Mouse (Mus musculus) MEL (cell line): ENCODE measurements around the gene Ttll11. TPM values are rescaled to one million over a fixed set of nuclear protein-coding genes. Genes with fewer than 3 reads are reported as not detected.

Experiments
- DNase-seq: peaks from one replicate; pipeline ENCODE4 v3.0.0; 2011; ENCODE audit warnings: low read depth, low spot score
- H3K27ac ChIP-seq: 2 replicates; pipeline ENCODE4 v1.5.1; 2012; ENCODE audit warnings: low read depth, mild to moderate bottlenecking, control low read depth, low read length, moderate library complexity; ENCODE audit not compliant: control insufficient read depth
- H3K27me3 ChIP-seq, 2 experiments: fragments of 150-350 bp in 1 of 2; sonication (generic) in 1 of 2; 2 replicates each; pipeline ENCODE4 v1.6.1; 2012; ENCODE audit warnings: low read length in 2 of 2, mild to moderate bottlenecking in 2 of 2, improper control_type of control experiment in 1 of 2, moderate library complexity in 1 of 2; ENCODE audit not compliant: insufficient read depth in 2 of 2, control insufficient read depth in 1 of 2
- H3K36me3 ChIP-seq, 2 experiments: 2 replicates each; pipeline ENCODE4 v1.6.1; 2012 to 2014; ENCODE audit warnings: low read length in 2 of 2, improper control_type of control experiment in 1 of 2, inconsistent platforms in 1 of 2, mild to moderate bottlenecking in 1 of 2; ENCODE audit not compliant: insufficient read depth in 2 of 2, control insufficient read depth in 1 of 2
- H3K4me1 ChIP-seq, 2 experiments: fragments of 150-350 bp in 1 of 2; sonication (generic) in 1 of 2; 2 replicates each; pipeline ENCODE4 v1.6.1; 2012; ENCODE audit warnings: low read length in 2 of 2, improper control_type of control experiment in 1 of 2, mild to moderate bottlenecking in 1 of 2; ENCODE audit not compliant: insufficient read depth in 2 of 2, control insufficient read depth in 1 of 2
- H3K4me3 ChIP-seq, 2 experiments: fragments of 150-350 bp in 1 of 2; sonication (generic) in 1 of 2; 2 replicates each; pipeline ENCODE4 v1.5.1; 2012; ENCODE audit warnings: low read depth in 2 of 2, low read length in 2 of 2, mild to moderate bottlenecking in 2 of 2, moderate library complexity in 2 of 2, control low read depth in 1 of 2, improper control_type of control experiment in 1 of 2; ENCODE audit not compliant: control insufficient read depth in 1 of 2, insufficient read depth in 1 of 2
- H3K79me2 ChIP-seq: 2 replicates; pipeline ENCODE4 v1.6.1; 2012; ENCODE audit warnings: mild to moderate bottlenecking, low read length, moderate library complexity; ENCODE audit not compliant: control insufficient read depth, poor library complexity, insufficient read depth
- H3K9ac ChIP-seq: 2 replicates; pipeline ENCODE4 v1.6.1; 2012; ENCODE audit warnings: low read depth, mild to moderate bottlenecking, control low read depth, low read length, moderate library complexity; ENCODE audit not compliant: control insufficient read depth, poor library complexity, severe bottlenecking
- H3K9me3 ChIP-seq: fragments of 150-350 bp; sonication (generic); replicated peaks from 2 replicates; pipeline ENCODE4 v1.6.1; 2012; ENCODE audit warnings: mild to moderate bottlenecking, low read length, improper control_type of control experiment, moderate library complexity; ENCODE audit not compliant: insufficient read depth
- CHD1 ChIP-seq: IDR thresholded peaks from 2 replicates; pipeline ENCODE4 v1.6.1; 2012; ENCODE audit warnings: low read depth, mild to moderate bottlenecking, inconsistent platforms, low read length, improper control_type of control experiment
- CTCF ChIP-seq, 3 experiments: IDR thresholded peaks in 2 of 3; conservative IDR thresholded peaks in 1 of 3; 2 replicates each; pipeline ENCODE4 v1.5.1; 2011 to 2012; ENCODE audit warnings: low read length in 3 of 3, low read depth in 2 of 3, mild to moderate bottlenecking in 2 of 3, improper control_type of control experiment in 1 of 3, inconsistent platforms in 1 of 3, mixed read lengths in 1 of 3, moderate library complexity in 1 of 3; ENCODE audit not compliant: control insufficient read depth in 1 of 3, insufficient read depth in 1 of 3, poor library complexity in 1 of 3, severe bottlenecking in 1 of 3
- ELF1 ChIP-seq: IDR thresholded peaks from 2 replicates; pipeline ENCODE4 v1.6.1; 2014; ENCODE audit warnings: low read depth, mild to moderate bottlenecking, inconsistent platforms, low read length, improper control_type of control experiment, moderate library complexity
- HCFC1 ChIP-seq: IDR thresholded peaks from 2 replicates; pipeline ENCODE4 v1.6.1; 2012; ENCODE audit warnings: low read depth, mild to moderate bottlenecking, inconsistent platforms, low read length, improper control_type of control experiment, moderate library complexity
- JUND ChIP-seq: IDR thresholded peaks from 2 replicates; pipeline ENCODE4 v1.6.1; 2011; ENCODE audit warnings: low read depth, mild to moderate bottlenecking, improper control_type of control experiment, low read length
- MEF2A ChIP-seq: IDR thresholded peaks from 2 replicates; pipeline ENCODE4 v1.6.1; 2014; ENCODE audit warnings: low read depth, mild to moderate bottlenecking, inconsistent platforms, low read length, improper control_type of control experiment; ENCODE audit not compliant: poor library complexity, insufficient replicate concordance, severe bottlenecking; ENCODE audit errors: extremely low read depth
- MXI1 ChIP-seq: IDR thresholded peaks from 2 replicates; pipeline ENCODE4 v1.6.1; 2011; ENCODE audit warnings: mild to moderate bottlenecking, low read depth, low read length, improper control_type of control experiment
- MYB ChIP-seq: IDR thresholded peaks from 2 replicates; pipeline ENCODE4 v1.6.1; 2011; ENCODE audit warnings: mild to moderate bottlenecking, low read depth, low read length, improper control_type of control experiment
- MYC ChIP-seq: IDR thresholded peaks from 2 replicates; pipeline ENCODE4 v1.6.1; 2011; ENCODE audit warnings: low read depth, mild to moderate bottlenecking, low read length, improper control_type of control experiment, moderate library complexity
- POLR2AphosphoS5 ChIP-seq: IDR thresholded peaks from 2 replicates; pipeline ENCODE4 v1.6.1; 2012; ENCODE audit warnings: low read depth, borderline replicate concordance, mild to moderate bottlenecking, inconsistent platforms, low read length, moderate library complexity, mixed read lengths
- RAD21 ChIP-seq: IDR thresholded peaks from 2 replicates; pipeline ENCODE4 v1.6.1; 2011; ENCODE audit warnings: mild to moderate bottlenecking, low read depth, low read length, improper control_type of control experiment
- RCOR1 ChIP-seq: IDR thresholded peaks from 2 replicates; pipeline ENCODE4 v1.6.1; 2012; ENCODE audit warnings: low read depth, mild to moderate bottlenecking, inconsistent platforms, low read length, improper control_type of control experiment
- SMC3 ChIP-seq: IDR thresholded peaks from 2 replicates; pipeline ENCODE4 v1.6.1; 2011; ENCODE audit warnings: low read depth, low read length, improper control_type of control experiment
- TBP ChIP-seq: IDR thresholded peaks from 2 replicates; pipeline ENCODE4 v1.8.0; 2011; ENCODE audit warnings: low read depth, low read length, improper control_type of control experiment
- TCF12 ChIP-seq: IDR thresholded peaks from 2 replicates; pipeline ENCODE4 v1.6.1; 2014; ENCODE audit warnings: low read depth, mild to moderate bottlenecking, inconsistent platforms, low read length, improper control_type of control experiment, moderate library complexity
- UBTF ChIP-seq: IDR thresholded peaks from 2 replicates; pipeline ENCODE4 v1.6.1; 2012; ENCODE audit warnings: low read depth, mild to moderate bottlenecking, inconsistent platforms, low read length, improper control_type of control experiment, moderate library complexity, borderline replicate concordance; ENCODE audit not compliant: insufficient read depth
- USF1 ChIP-seq: IDR thresholded peaks from 2 replicates; pipeline ENCODE4 v1.6.1; 2014; ENCODE audit warnings: low read depth, mild to moderate bottlenecking, inconsistent platforms, low read length, improper control_type of control experiment, moderate library complexity
- USF2 ChIP-seq, 2 experiments: IDR thresholded peaks; 2 replicates each; pipeline ENCODE4 v1.6.1; 2011 to 2012; ENCODE audit warnings: improper control_type of control experiment in 2 of 2, low read length in 2 of 2, borderline replicate concordance in 1 of 2, inconsistent platforms in 1 of 2, low read depth in 1 of 2, mild to moderate bottlenecking in 1 of 2; ENCODE audit not compliant: insufficient read depth in 1 of 2
- ZKSCAN1 ChIP-seq: IDR thresholded peaks from 2 replicates; pipeline ENCODE4 v1.6.1; 2012; ENCODE audit warnings: low read depth, mild to moderate bottlenecking, inconsistent platforms, low read length, improper control_type of control experiment, moderate library complexity
- ZMIZ1 ChIP-seq: IDR thresholded peaks from 2 replicates; pipeline ENCODE4 v1.6.1; 2012; ENCODE audit warnings: low read depth, mild to moderate bottlenecking, inconsistent platforms, low read length, improper control_type of control experiment, moderate library complexity
- ZNF384 ChIP-seq: IDR thresholded peaks from 2 replicates; pipeline ENCODE4 v1.6.1; 2012; ENCODE audit warnings: low read depth, mild to moderate bottlenecking, inconsistent platforms, low read length, improper control_type of control experiment
- polyA plus RNA-seq, 2 experiments: library from polyadenylated mRNA; stranded (reverse) in 1 of 2; unstranded in 1 of 2; fragments of >175 nt in 1 of 2; fragments of >200 nt in 1 of 2; gene quantifications; 2 replicates each; pipeline versions ENCODE4 v1.2.1 to v1.2.4; 2012; ENCODE audit warnings: low replicate concordance in 2 of 2, low read depth in 1 of 2; ENCODE audit not compliant: insufficient read length in 2 of 2, insufficient read depth in 1 of 2, missing spikeins in 1 of 2
- total RNA-seq: library from RNA; depleted of rRNA; stranded (reverse); fragments of 300-350 nt; gene quantifications from 2 replicates; pipeline ENCODE4 v1.2.3, GENCODE M21; 2012

Ttll11 gene
- total and polyA plus RNA-seq, 3 experiments, result 1.2 to 2.5 TPM; not detected in 1

DNA sequence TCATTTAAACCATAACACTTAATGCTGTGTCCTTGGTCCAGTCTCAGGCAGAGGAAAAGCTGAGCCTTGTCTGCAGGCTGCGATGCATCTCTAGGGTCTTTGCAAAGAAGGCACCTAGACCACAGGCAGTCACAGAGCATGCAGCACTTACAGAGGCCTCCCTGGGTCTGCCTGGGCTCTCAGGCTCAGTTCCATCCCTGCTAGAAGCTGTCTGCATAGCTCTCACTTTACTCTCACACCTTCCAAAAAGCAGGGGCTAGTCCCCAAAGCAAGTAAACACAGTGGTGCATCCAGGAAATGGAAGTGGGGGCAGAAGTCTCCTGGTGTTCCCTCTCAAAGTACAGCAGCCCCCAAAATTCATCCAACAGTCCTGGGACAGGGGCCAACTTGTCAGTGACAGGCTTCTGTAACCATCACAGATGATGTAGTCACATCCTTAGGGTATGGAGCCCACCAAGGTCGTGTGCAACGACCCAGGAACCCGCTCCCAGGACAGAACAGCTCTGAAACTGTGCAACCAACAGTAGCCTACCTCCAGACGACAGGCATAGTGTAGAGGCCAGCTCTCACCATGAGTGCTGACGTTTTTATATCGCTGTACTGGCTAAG, 229.1 kb downstream of the Ttll11 start:
- H3K27ac ChIP-seq, result no peak overlapping the region
- no peaks in the 10 kb centered on the region for H3K9me3 ChIP-seq
- H3K9ac ChIP-seq, result no peak overlapping the region
- 0 out of 4 replicates have a peak, but pooled peaks cover 0 to 1% of the 10 kb centered on the region in 2 experiments for H3K27me3 ChIP-seq
- DNase-seq, result no peak
- H3K4me3 ChIP-seq, result no peak overlapping the region
- H3K4me1 ChIP-seq, result no peaks in the 10 kb centered on the region
- TF ChIP-seq TCF12, result no peak
- TF ChIP-seq ELF1, result no peak
- no peak for TF ChIP-seq HCFC1
- TF ChIP-seq ZMIZ1, result no peak
- no peak for TF ChIP-seq RAD21
- TF ChIP-seq TBP, result no peak
- H3K36me3 ChIP-seq, result no peaks in the 10 kb centered on the region
- no peaks in the 10 kb centered on the region for H3K79me2 ChIP-seq

DNA sequence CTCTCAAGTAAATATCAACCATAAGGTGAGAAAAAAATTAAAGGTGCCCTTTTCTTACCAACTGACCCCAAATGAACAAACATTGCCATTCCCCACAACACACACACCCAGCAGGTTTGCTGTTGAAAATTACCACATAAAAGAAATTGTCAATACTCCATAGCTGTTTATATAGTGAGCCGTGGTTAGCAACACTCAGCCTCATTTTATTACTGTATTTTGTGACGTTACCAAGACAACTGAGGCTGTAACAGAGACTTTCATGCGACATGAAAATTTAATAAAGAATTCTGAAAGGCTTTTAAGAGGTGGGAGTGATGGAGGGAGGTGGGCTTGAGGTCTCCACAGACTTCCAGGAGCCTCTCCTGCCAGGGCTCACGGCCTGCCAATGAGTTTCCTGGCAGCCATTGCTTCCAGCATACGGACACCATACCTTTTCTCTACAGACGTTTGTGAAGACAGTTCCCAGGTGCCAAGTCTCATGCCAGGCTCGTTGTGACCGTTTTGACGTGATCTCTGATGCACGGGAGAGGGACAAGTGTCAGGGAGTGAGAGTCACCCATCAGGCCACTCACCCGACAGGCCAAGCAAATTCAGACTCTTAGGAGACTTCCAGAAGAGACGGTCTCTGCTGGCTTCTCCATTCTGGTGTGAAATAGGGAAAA, 232.2 kb downstream of the Ttll11 start:
- H3K36me3 ChIP-seq, result no peaks in the 10 kb centered on the region
- H3K9me3 ChIP-seq, result no peaks in the 10 kb centered on the region
- no peaks in the 10 kb centered on the region for H3K79me2 ChIP-seq
- H3K4me1 ChIP-seq, result no peaks in the 10 kb centered on the region
- H3K27me3 ChIP-seq, result peaks cover 0 to 2% of the 10 kb centered on the region in 2 experiments; a peak in 2 of 4 replicates
- no peak overlapping the region for H3K4me3 ChIP-seq
- H3K27ac ChIP-seq, result no peak overlapping the region
- H3K9ac ChIP-seq, result no peak overlapping the region
- no peak for DNase-seq
- TF ChIP-seq USF2 (IDR thresholded peaks at IDR 0.05; ENCODE audit: borderline replicate concordance in 1 of 2, insufficient read depth in 1 of 2, low read depth in 1 of 2, low read length in 2 of 2) (no peak), USF1 (no peak), TBP (no peak), POLR2AphosphoS5 (no peak), UBTF (no peak), JUND (no peak), ELF1 (no peak), CHD1 (no peak)
- TF ChIP-seq, all 39 proteins: peak for 0

DNA sequence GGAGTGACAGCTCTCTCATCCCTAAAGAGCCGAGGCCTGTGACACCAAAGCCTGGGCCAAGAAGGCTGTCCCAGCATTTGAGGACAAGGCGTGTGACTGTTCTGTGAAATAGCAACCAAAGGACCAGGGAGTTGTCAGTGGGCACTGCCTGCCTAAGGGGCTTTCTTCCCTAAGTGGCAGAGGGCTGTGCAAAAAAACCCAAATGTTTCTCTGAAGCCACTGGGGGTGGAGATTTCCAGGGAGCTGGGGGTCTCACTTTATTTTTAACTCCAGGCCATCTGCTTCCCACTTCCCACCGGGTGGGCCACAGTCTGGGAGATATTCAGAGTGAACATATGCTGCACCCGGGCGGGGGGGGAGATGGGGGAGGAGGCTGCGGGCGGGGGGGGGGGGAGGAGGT, 233.1 kb downstream of the Ttll11 start:
- H3K9me3 ChIP-seq, result no peaks in the 10 kb centered on the region
- H3K36me3 ChIP-seq, result no peaks in the 10 kb centered on the region
- no peak overlapping the region for H3K9ac ChIP-seq
- DNase-seq, result no peak
- no peak overlapping the region for H3K27ac ChIP-seq
- peaks cover 0 to 2% of the 10 kb centered on the region in 2 experiments; a peak in 2 of 4 replicates for H3K27me3 ChIP-seq
- no peaks in the 10 kb centered on the region for H3K4me1 ChIP-seq
- TF ChIP-seq MEF2A (no peak), TCF12 (no peak), ZKSCAN1 (no peak), SMC3 (no peak), MYB (no peak), MXI1 (no peak), JUND (no peak), ZNF384 (no peak), MYC (no peak), CTCF (IDR thresholded peaks at IDR 0.05 in 2 of 3, conservative IDR thresholded peaks at IDR 0.05 in 1 of 3; ENCODE audit: control insufficient read depth in 1 of 3, insufficient read depth in 1 of 3, low read depth in 2 of 3, low read length in 3 of 3, poor library complexity in 1 of 3, severe bottlenecking in 1 of 3) (no peak), ZMIZ1 (no peak), RCOR1 (no peak)
- no peak overlapping the region for H3K4me3 ChIP-seq
- H3K79me2 ChIP-seq, result no peaks in the 10 kb centered on the region
